In the genomic region with DNA sequence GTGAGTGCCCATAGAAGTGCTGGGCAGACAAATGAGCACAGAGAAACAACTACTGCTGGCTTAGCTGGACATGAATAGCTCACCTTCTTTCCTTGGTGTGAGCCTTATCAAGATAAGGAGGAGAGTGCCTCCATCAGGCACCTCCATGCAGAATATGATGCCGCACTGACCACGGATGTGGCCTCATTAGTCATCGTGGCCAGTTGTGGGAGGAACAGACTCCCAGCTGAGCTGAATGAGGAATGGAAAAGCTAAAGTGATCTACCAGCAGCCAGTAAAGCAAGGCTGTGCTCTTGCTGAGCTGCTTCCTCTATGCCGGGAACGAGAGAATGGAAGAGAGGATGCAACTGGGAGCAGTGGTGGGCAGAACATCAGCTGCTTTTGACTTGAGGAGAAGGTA, we compare ENCODE assay signal across 9 mouse cellular contexts.
DNase-seq lines count a peak whose midpoint lies in the region; ATAC-seq lines count a peak whose summit lies in the region.
"Had no signal": no experiment of that assay in that cellular context is flagged by ENCODE, and none has a peak within 500 bp of the region (broad histone marks: within the 10 kb centered on the region; RNA-seq: fewer than 3 reads in every experiment).

No protein-coding gene starts in this region.

- peak; percentile 60 to 83 for DNase-seq in adrenal gland, adult (ENCODE audit: inconsistent age in 2 of 2, low spot score in 1 of 2)
- DNase-seq in adrenal gland, postnatal 10 days = no peak
- DNase-seq in frontal cortex, postnatal 14 days (ENCODE audit: low spot score in 2 of 2) = no peak
- no peak for DNase-seq in embryo, embryonic 9.5 days (ENCODE audit: extremely low spot score)

- no peaks in the 10 kb centered on the region for H3K9me3 ChIP-seq in hindbrain, embryonic 15.5 days
- H3K9me3 ChIP-seq in hindbrain, embryonic 16.5 days (ENCODE audit: control insufficient read depth, low read length) = no peaks in the 10 kb centered on the region

- no peaks in the 10 kb centered on the region for H3K27me3 ChIP-seq in hindbrain, embryonic 15.5 days
- H3K27me3 ChIP-seq in hindbrain, embryonic 16.5 days (replicated peaks; ENCODE audit: control insufficient read depth, insufficient read depth, low read length) = no peaks in the 10 kb centered on the region

- H3K27ac ChIP-seq in hindbrain, embryonic 15.5 days (replicated peaks) = 0 out of 2 replicates have a peak overlapping the region, but pooled peaks have one; percentile 7
- H3K27ac ChIP-seq in hindbrain, embryonic 16.5 days (ENCODE audit: low read depth, low read length) = no peak overlapping the region
- peak overlapping the region; percentile 95 for H3K27ac ChIP-seq in macrophage

- H3K79me2 ChIP-seq in macrophage (ENCODE audit: inconsistent target) = peaks cover 67% of the 10 kb centered on the region

- H3K4me3 ChIP-seq in hindbrain, embryonic 15.5 days = no peak overlapping the region
- H3K4me3 ChIP-seq in hindbrain, embryonic 16.5 days (ENCODE audit: low read length) = no peak overlapping the region
- peak overlapping the region; percentile 3; the same call in 1 of the 2 replicates for H3K4me3 ChIP-seq in macrophage (ENCODE audit: inconsistent target)

- WGBS in hindbrain, embryonic 15.5 days = 55% methylated on average over 5 of the region's 5 CpGs
- 58% methylated on average over 5 of the region's 5 CpGs for WGBS in hindbrain, embryonic 16.5 days
- 4% methylated on average over 5 of the region's 5 CpGs for WGBS in macrophage (ENCODE audit: missing documents)

- H3K4me1 ChIP-seq in hindbrain, embryonic 15.5 days (replicated peaks) = peaks cover 37% of the 10 kb centered on the region
- H3K4me1 ChIP-seq in hindbrain, embryonic 16.5 days (ENCODE audit: control insufficient read depth, insufficient read depth, low read depth, low read length) = peaks cover 26% of the 10 kb centered on the region

- no peaks in the 10 kb centered on the region for H3K36me3 ChIP-seq in hindbrain, embryonic 15.5 days
- H3K36me3 ChIP-seq in hindbrain, embryonic 16.5 days (ENCODE audit: control insufficient read depth, insufficient read depth, low read length) = no peaks in the 10 kb centered on the region
- no peaks in the 10 kb centered on the region for H3K36me3 ChIP-seq in macrophage (ENCODE audit: inconsistent target)

- H3K4me2 ChIP-seq in hindbrain, embryonic 15.5 days = no peak overlapping the region
- H3K4me2 ChIP-seq in hindbrain, embryonic 16.5 days (ENCODE audit: low read length) = no peak overlapping the region

- H3K9ac ChIP-seq in hindbrain, embryonic 15.5 days = no peak overlapping the region
- no peak overlapping the region for H3K9ac ChIP-seq in hindbrain, embryonic 16.5 days (ENCODE audit: low read depth, low read length)

- no peak for ATAC-seq in hindbrain, embryonic 15.5 days (ENCODE audit: low FRiP score, low read depth)
- no peak for ATAC-seq in hindbrain, embryonic 16.5 days
- ATAC-seq in CD4-positive, CD25-positive, alpha-beta regulatory T cell, adult 4 months = peak; percentile 12
- ATAC-seq: midbrain, embryonic 16.5 days had no signal

Comparison
In these comparisons a context has a peak if more than half of its experiments do, and no peak if none do; other contexts are left out.
1. DNase-seq: peak in adrenal gland, adult (2 of 2); none in adrenal gland, postnatal 10 days (single experiment), frontal cortex, postnatal 14 days (0 of 2) and embryo, embryonic 9.5 days (single experiment).